Mouse (Mus musculus) stomach, embryonic 14.5 days (tissue): ENCODE results near the gene Gm49721. TPM values are rescaled to one million over a fixed set of nuclear protein-coding genes. Genes with fewer than 3 reads are reported as not detected.
"Not testable (repeated sequence)": the region's sequence is repeated elsewhere in the genome, so short reads cannot be mapped to it uniquely, and the experiment has no call there.

ENCODE experiments used
- ATAC-seq: fragments of 200-750 bp; cut with Nextera tagmentation; 2 replicates; pipeline ENCODE4 v1.8.0; 2017; ENCODE audit warnings: low read depth, moderate TSS enrichment; ENCODE audit not compliant: insufficient number of reproducible peaks, insufficient read depth, low FRiP score
- H3K27ac ChIP-seq: fragments of 300-500 bp; sonication (generic); 2 replicates; pipeline ENCODE4 v1.5.1; 2014; ENCODE audit warnings: mild to moderate bottlenecking, low read length, moderate library complexity, mixed read lengths
- H3K27me3 ChIP-seq: fragments of 300-500 bp; sonication (generic); 2 replicates; pipeline ENCODE4 v1.6.1; 2014; ENCODE audit warnings: low read length, control low read depth, mixed read lengths; ENCODE audit not compliant: control insufficient read depth, insufficient read depth
- H3K36me3 ChIP-seq: fragments of 300-500 bp; sonication (generic); 2 replicates; pipeline ENCODE4 v1.6.1; 2014; ENCODE audit warnings: mild to moderate bottlenecking, control low read depth, low read length, moderate library complexity, mixed read lengths; ENCODE audit not compliant: control insufficient read depth, insufficient read depth
- H3K4me1 ChIP-seq: fragments of 300-500 bp; sonication (generic); 2 replicates; pipeline ENCODE4 v1.6.1; 2014; ENCODE audit warnings: low read length, control low read depth, mixed read lengths; ENCODE audit not compliant: control insufficient read depth, insufficient read depth
- H3K4me2 ChIP-seq: fragments of 300-500 bp; sonication (generic); replicated peaks from 2 replicates; pipeline ENCODE4 v1.6.1; 2014; ENCODE audit warnings: low read depth, low read length, control low read depth
- H3K4me3 ChIP-seq: fragments of 300-500 bp; sonication (generic); 2 replicates; pipeline ENCODE4 v1.5.1; 2014; ENCODE audit warnings: low read depth, low read length, control low read depth
- H3K9ac ChIP-seq: fragments of 300-500 bp; sonication (generic); replicated peaks from 2 replicates; pipeline ENCODE4 v1.6.1; 2014; ENCODE audit warnings: low read depth, mild to moderate bottlenecking, control low read depth, low read length, moderate library complexity, mixed read lengths
- H3K9me3 ChIP-seq: fragments of 300-500 bp; sonication (generic); 2 replicates; pipeline ENCODE4 v1.6.1; 2016; ENCODE audit warnings: low read depth, low read length, control low read depth; ENCODE audit not compliant: control insufficient read depth
- WGBS: fragments of 180-500 bp; shearing (Covaris S2); extraction: QIAGEN DNeasy Blood & Tissue Kit; methylation state at CpG from one replicate; pipeline ENCODE4 v1.1.7; 2014; 5-methylcytosine and 5-hydroxymethylcytosine counted together
- polyA plus RNA-seq: library from polyadenylated mRNA; unstranded; fragments of >200 nt; fragmentation: Nextera tagmentation; extraction: Ambion mirVana; gene quantifications from 2 replicates; pipeline ENCODE4 v1.2.1, GENCODE M21; 2014

Gene Gm49721
- polyA plus RNA-seq, 1 experiment from 2014 or later = 0.42 TPM

- peak; percentile 56; the same call in 1 of the 2 replicates for ATAC-seq
- H3K27me3 ChIP-seq, H3K9ac ChIP-seq, H3K36me3 ChIP-seq, H3K4me3 ChIP-seq, H3K9me3 ChIP-seq, H3K4me1 ChIP-seq, H3K27ac ChIP-seq, H3K4me2 ChIP-seq: not testable (repeated sequence)
- WGBS = 66% methylated on average over 8 of the region's 12 CpGs
These were observed 23.3 kb downstream of the Gm49721 start for GRCm38 (mm10) chr17:7001790-7002585.

GRCm38 (mm10) chr17:7003392-7003791, 24.7 kb downstream of the Gm49721 start:
- H3K36me3 ChIP-seq, ATAC-seq, H3K4me3 ChIP-seq, H3K27ac ChIP-seq, H3K27me3 ChIP-seq, H3K9me3 ChIP-seq, H3K4me2 ChIP-seq, H3K4me1 ChIP-seq, H3K9ac ChIP-seq: not testable (repeated sequence)
- no CpG with 5 or more reads among the region's 3 CpGs for WGBS

GRCm38 (mm10) chr17:7005646-7006045, 26.9 kb downstream of the Gm49721 start:
- WGBS = 47% methylated on average over 3 of the region's 4 CpGs
- not testable (repeated sequence) for ATAC-seq, H3K27me3 ChIP-seq, H3K9ac ChIP-seq, H3K4me1 ChIP-seq, H3K4me3 ChIP-seq, H3K4me2 ChIP-seq, H3K27ac ChIP-seq, H3K36me3 ChIP-seq, H3K9me3 ChIP-seq

DNA sequence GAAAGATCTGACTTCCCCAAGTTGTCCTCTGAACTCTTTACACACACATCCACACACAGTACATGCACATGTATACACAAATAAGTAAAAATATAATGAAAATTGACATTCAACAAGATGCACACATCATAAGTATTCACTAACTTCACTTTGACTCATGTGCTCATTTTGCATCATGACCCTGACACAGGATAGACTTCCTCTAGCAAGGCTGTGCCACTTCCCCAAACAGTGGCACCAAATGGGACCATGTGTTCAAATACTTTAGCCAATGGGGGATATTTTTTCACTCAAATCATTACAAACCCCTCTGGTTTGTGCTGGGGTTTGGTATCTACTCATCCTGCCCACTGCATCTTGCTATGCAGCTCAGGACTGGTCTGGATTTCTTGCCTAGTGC, 30.2 kb downstream of the Gm49721 start:
- not testable (repeated sequence) for H3K9me3 ChIP-seq, ATAC-seq, H3K4me1 ChIP-seq, H3K4me2 ChIP-seq, H3K27ac ChIP-seq, H3K4me3 ChIP-seq, H3K27me3 ChIP-seq, H3K9ac ChIP-seq, H3K36me3 ChIP-seq

- not testable (repeated sequence) for H3K27me3 ChIP-seq, H3K9ac ChIP-seq, ATAC-seq, H3K4me3 ChIP-seq, H3K4me2 ChIP-seq, H3K9me3 ChIP-seq, H3K36me3 ChIP-seq, H3K4me1 ChIP-seq, H3K27ac ChIP-seq
- WGBS = no CpG with 5 or more reads among the region's 7 CpGs
These were observed 30.7 kb downstream of the Gm49721 start for GRCm38 (mm10) chr17:7009440-7009839.

GRCm38 (mm10) chr17:7009901-7010300, 31.2 kb downstream of the Gm49721 start:
- H3K27ac ChIP-seq, H3K4me1 ChIP-seq, H3K4me3 ChIP-seq, H3K9me3 ChIP-seq, ATAC-seq, H3K27me3 ChIP-seq, H3K9ac ChIP-seq, H3K4me2 ChIP-seq, H3K36me3 ChIP-seq: not testable (repeated sequence)
- 76% methylated on average over 4 of the region's 9 CpGs for WGBS

DNA sequence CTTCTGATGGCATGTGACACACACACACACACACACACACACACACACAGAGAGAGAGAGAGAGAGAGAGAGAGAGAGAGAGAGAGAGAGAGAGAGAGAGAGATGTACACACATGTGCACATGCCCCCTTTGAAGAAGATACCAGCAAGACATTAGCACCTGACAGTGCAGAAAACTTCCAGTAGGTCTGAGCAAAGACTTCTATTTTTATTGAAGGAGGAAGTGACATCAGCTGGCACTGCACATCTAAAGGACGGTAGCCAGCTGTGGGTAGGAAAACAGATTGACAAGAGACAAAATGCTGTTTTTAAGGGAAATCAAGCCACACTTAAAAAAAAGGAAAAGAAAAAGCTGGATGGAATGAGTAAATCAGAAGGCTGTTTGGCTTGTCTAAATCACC, 35.5 kb downstream of the Gm49721 start:
- not testable (repeated sequence) for H3K4me3 ChIP-seq, H3K9me3 ChIP-seq, H3K27ac ChIP-seq, H3K4me2 ChIP-seq, H3K36me3 ChIP-seq, H3K27me3 ChIP-seq, H3K9ac ChIP-seq, ATAC-seq, H3K4me1 ChIP-seq
- no CpG with 5 or more reads among the region's 1 CpGs for WGBS

DNA sequence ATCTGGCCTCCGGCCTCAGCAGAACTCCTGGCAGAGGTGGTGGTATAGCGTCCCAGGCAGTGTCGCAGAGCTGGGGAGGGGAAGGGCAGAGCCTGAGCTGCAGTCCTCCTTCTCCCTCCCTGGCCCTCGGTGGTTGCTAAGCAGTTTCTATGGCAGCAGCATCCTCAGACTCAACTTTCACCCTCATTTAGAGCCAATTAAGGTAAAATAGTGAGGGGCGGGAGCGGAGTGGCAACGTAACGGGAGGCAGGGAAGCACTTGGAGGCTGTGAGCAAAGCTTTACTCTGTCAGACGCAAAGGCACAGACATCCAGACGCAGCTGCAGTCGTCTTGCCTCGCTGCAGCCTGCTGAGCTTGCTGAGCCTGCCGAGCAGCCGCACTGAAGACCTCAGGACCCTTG, 46.6 kb downstream of the Gm49721 start, which contains the start of gene Gm1604a:
Gene Gm1604a (plus strand): TSS at position 312 of the 400 bp plus-strand sequence.
- H3K4me1 ChIP-seq, H3K27me3 ChIP-seq, H3K9me3 ChIP-seq, H3K4me3 ChIP-seq, ATAC-seq, H3K36me3 ChIP-seq, H3K4me2 ChIP-seq, H3K27ac ChIP-seq, H3K9ac ChIP-seq: not testable (repeated sequence)
- 23% methylated on average over 5 of the region's 14 CpGs for WGBS

GRCm38 (mm10) chr17:7025764-7026346, 47.2 kb downstream of the Gm49721 start:
- 80% methylated on average over 3 of the region's 14 CpGs for WGBS
- H3K9me3 ChIP-seq, H3K36me3 ChIP-seq, H3K27me3 ChIP-seq, H3K9ac ChIP-seq, ATAC-seq, H3K4me3 ChIP-seq, H3K4me2 ChIP-seq, H3K4me1 ChIP-seq, H3K27ac ChIP-seq: not testable (repeated sequence)
